Mouse (Mus musculus) intestine, postnatal 0 days (tissue): ENCODE measurements around the gene Glis3. TPM values are rescaled to one million over a fixed set of nuclear protein-coding genes. Genes with fewer than 3 reads are reported as not detected.
A peak's percentile ranks its signal among the peaks of the same experiment; 100 is the strongest.

Experiments used
- ATAC-seq: fragments of 200-750 bp; cut with Nextera tagmentation; 2 replicates; pipeline ENCODE4 v1.8.0; 2017; ENCODE audit warnings: mild to moderate bottlenecking, moderate TSS enrichment, moderate library complexity
- H3K27ac ChIP-seq: fragments of 300-500 bp; sonication (generic); 2 replicates; pipeline ENCODE4 v1.5.1; 2014; ENCODE audit warnings: mild to moderate bottlenecking, low read depth, low read length, moderate library complexity
- H3K27me3 ChIP-seq: fragments of 300-500 bp; sonication (generic); replicated peaks from 2 replicates; pipeline ENCODE4 v1.6.1; 2014; ENCODE audit warnings: low read length, mixed read lengths; ENCODE audit not compliant: control insufficient read depth, insufficient read depth
- H3K36me3 ChIP-seq: fragments of 300-500 bp; sonication (generic); 2 replicates; pipeline ENCODE4 v1.6.1; 2014; ENCODE audit warnings: mild to moderate bottlenecking, moderate library complexity; ENCODE audit not compliant: control insufficient read depth, insufficient read depth
- H3K4me1 ChIP-seq: fragments of 300-500 bp; sonication (generic); replicated peaks from 2 replicates; pipeline ENCODE4 v1.6.1; 2014; ENCODE audit warnings: antibody characterized with exemption, low read length, mixed read lengths; ENCODE audit not compliant: control insufficient read depth, insufficient read depth
- H3K4me2 ChIP-seq: fragments of 300-500 bp; sonication (generic); replicated peaks from 2 replicates; pipeline ENCODE4 v1.6.1; 2014; ENCODE audit warnings: low read depth, mild to moderate bottlenecking, moderate library complexity
- H3K4me3 ChIP-seq: fragments of 300-500 bp; sonication (generic); 2 replicates; pipeline ENCODE4 v1.5.1; 2014; ENCODE audit warnings: low read depth, low read length
- H3K9ac ChIP-seq: fragments of 300-500 bp; sonication (generic); 2 replicates; pipeline ENCODE4 v1.6.1; 2014; ENCODE audit warnings: mild to moderate bottlenecking, low read depth, low read length
- H3K9me3 ChIP-seq: fragments of 300-500 bp; sonication (generic); 2 replicates; pipeline ENCODE4 v1.6.1; 2016; ENCODE audit warnings: mixed run types; ENCODE audit not compliant: control insufficient read depth
- CTCF ChIP-seq: sonication (generic); IDR thresholded peaks from 2 replicates; pipeline ENCODE4 v1.5.1; 2016; ENCODE audit warnings: low read depth, mild to moderate bottlenecking, control low read depth, antibody characterized with exemption, moderate library complexity
- WGBS: fragments of 180-500 bp; shearing (Covaris S2); extraction: QIAGEN DNeasy Blood & Tissue Kit; methylation state at CpG from one replicate; pipeline ENCODE4 v1.1.7; 2014; 5-methylcytosine and 5-hydroxymethylcytosine counted together
- polyA plus RNA-seq: library from polyadenylated mRNA; unstranded; fragments of >200 nt; fragmentation: Nextera tagmentation; extraction: Ambion mirVana; gene quantifications from 2 replicates; pipeline ENCODE4 v1.2.1, GENCODE M21; 2015

Glis3 gene
- polyA plus RNA-seq, 1 experiment from 2014 or later: 0.86 TPM

GRCm38 (mm10) chr19:28525331-28525730 is 154.5 kb downstream of the Glis3 start:
- Histone ChIP-seq H3K4me2 (no peak overlapping the region), H3K27ac (no peak overlapping the region), H3K4me1 (peaks cover 7% of the 10 kb centered on the region; the same call in 1 of the 2 replicates), H3K9ac (no peak overlapping the region), H3K9me3 (no peaks in the 10 kb centered on the region), H3K36me3 (no peaks in the 10 kb centered on the region), H3K4me3 (no peak overlapping the region), H3K27me3 (peaks cover 3% of the 10 kb centered on the region; the same call in 1 of the 2 replicates)
- TF ChIP-seq CTCF: no peak
- no peak for ATAC-seq
- WGBS: 91% methylated on average over 3 of the region's 3 CpGs

- Histone ChIP-seq H3K9ac (no peak overlapping the region), H3K4me1 (peaks cover 14% of the 10 kb centered on the region; the same call in 1 of the 2 replicates), H3K4me3 (no peak overlapping the region), H3K27me3 (peaks cover 3% of the 10 kb centered on the region; the same call in 1 of the 2 replicates), H3K4me2 (no peak overlapping the region), H3K27ac (no peak overlapping the region), H3K36me3 (no peaks in the 10 kb centered on the region), H3K9me3 (no peaks in the 10 kb centered on the region)
- WGBS: 77% methylated on average over 3 of the region's 3 CpGs
- no peak for TF ChIP-seq CTCF
- no peak for ATAC-seq
These were observed 157.6 kb downstream of the Glis3 start for GRCm38 (mm10) chr19:28522289-28522688.

- peak; percentile 36; the same call in 1 of the 2 replicates for ATAC-seq
- Histone ChIP-seq H3K9me3 (no peaks in the 10 kb centered on the region), H3K4me3 (no peak overlapping the region), H3K27me3 (peaks cover 2% of the 10 kb centered on the region; the same call in 1 of the 2 replicates), H3K27ac (no peak overlapping the region), H3K9ac (no peak overlapping the region), H3K36me3 (no peaks in the 10 kb centered on the region), H3K4me2 (no peak overlapping the region), H3K4me1 (peaks cover 14% of the 10 kb centered on the region; the same call in 1 of the 2 replicates)
- 27% methylated on average over 6 of the region's 6 CpGs for WGBS
- no peak for TF ChIP-seq CTCF
These were observed 159.1 kb downstream of the Glis3 start for GRCm38 (mm10) chr19:28520761-28521181.

- WGBS: 52% methylated on average over 8 of the region's 8 CpGs
- H3K4me3 ChIP-seq: no peak overlapping the region
- H3K9ac ChIP-seq: no peak overlapping the region
- no peak for ATAC-seq
- no peaks in the 10 kb centered on the region for H3K36me3 ChIP-seq
- no peak overlapping the region for H3K4me2 ChIP-seq
- TF ChIP-seq CTCF: peak; percentile 37
- H3K9me3 ChIP-seq: no peaks in the 10 kb centered on the region
- no peaks in the 10 kb centered on the region; the same call in 1 of the 2 replicates for H3K27me3 ChIP-seq
- peaks cover 14% of the 10 kb centered on the region; the same call in 1 of the 2 replicates for H3K4me1 ChIP-seq
- H3K27ac ChIP-seq: no peak overlapping the region
These were observed 159.6 kb downstream of the Glis3 start for GRCm38 (mm10) chr19:28520128-28520745.

- no peak for TF ChIP-seq CTCF
- Histone ChIP-seq H3K9ac (no peak overlapping the region), H3K36me3 (no peaks in the 10 kb centered on the region), H3K4me3 (no peak overlapping the region), H3K27me3 (no peaks in the 10 kb centered on the region), H3K4me1 (peaks cover 14% of the 10 kb centered on the region; the same call in 1 of the 2 replicates), H3K27ac (no peak overlapping the region), H3K9me3 (no peaks in the 10 kb centered on the region), H3K4me2 (no peak overlapping the region)
- WGBS: 61% methylated on average over 3 of the region's 3 CpGs
- no peak for ATAC-seq
These were observed 160.6 kb downstream of the Glis3 start for GRCm38 (mm10) chr19:28519296-28519695.

- Histone ChIP-seq H3K4me1 (peaks cover 14% of the 10 kb centered on the region; the same call in 1 of the 2 replicates), H3K4me3 (no peak overlapping the region), H3K27ac (no peak overlapping the region), H3K9me3 (no peaks in the 10 kb centered on the region), H3K4me2 (no peak overlapping the region), H3K27me3 (no peaks in the 10 kb centered on the region), H3K36me3 (no peaks in the 10 kb centered on the region), H3K9ac (no peak overlapping the region)
- ATAC-seq: no peak
- no peak for TF ChIP-seq CTCF
- WGBS: 63% methylated on average over 6 of the region's 6 CpGs
These were observed 161.0 kb downstream of the Glis3 start for GRCm38 (mm10) chr19:28518846-28519245.
